Mouse (Mus musculus) stomach, embryonic 16.5 days (tissue): ENCODE results near the gene Ddx47. TPM values are rescaled to one million over a fixed set of nuclear protein-coding genes. Genes with fewer than 3 reads are reported as not detected.

Source experiments
- ATAC-seq: fragments of 200-750 bp; cut with Nextera tagmentation; 2 replicates; pipeline ENCODE4 v1.8.0; 2017; ENCODE audit warnings: moderate number of reproducible peaks, moderate TSS enrichment; ENCODE audit not compliant: insufficient read depth, low FRiP score
- H3K27ac ChIP-seq: fragments of 300-500 bp; sonication (generic); 2 replicates; pipeline ENCODE4 v1.5.1; 2014; ENCODE audit warnings: low read length
- H3K27me3 ChIP-seq: fragments of 300-500 bp; sonication (generic); 2 replicates; pipeline ENCODE4 v1.6.1; 2014; ENCODE audit warnings: low read length, control low read depth, mixed read lengths; ENCODE audit not compliant: control insufficient read depth, insufficient read depth
- H3K36me3 ChIP-seq: fragments of 300-500 bp; sonication (generic); 2 replicates; pipeline ENCODE4 v1.6.1; 2014; ENCODE audit warnings: low read length; ENCODE audit not compliant: control insufficient read depth, insufficient read depth
- H3K4me1 ChIP-seq: fragments of 300-500 bp; sonication (generic); 2 replicates; pipeline ENCODE4 v1.6.1; 2014; ENCODE audit warnings: low read length, control low read depth, mixed read lengths; ENCODE audit not compliant: control insufficient read depth, insufficient read depth
- H3K4me2 ChIP-seq: fragments of 300-500 bp; sonication (generic); 2 replicates; pipeline ENCODE4 v1.6.1; 2014; ENCODE audit warnings: low read depth, low read length, mixed read lengths
- H3K4me3 ChIP-seq: fragments of 300-500 bp; sonication (generic); replicated peaks from 2 replicates; pipeline ENCODE4 v1.5.1; 2014; ENCODE audit warnings: mild to moderate bottlenecking, low read length
- H3K9ac ChIP-seq: fragments of 300-500 bp; sonication (generic); 2 replicates; pipeline ENCODE4 v1.6.1; 2014; ENCODE audit warnings: low read length
- H3K9me3 ChIP-seq: fragments of 300-500 bp; sonication (generic); replicated peaks from 2 replicates; pipeline ENCODE4 v1.6.1; 2016; ENCODE audit warnings: low read length, control low read depth; ENCODE audit not compliant: control insufficient read depth
- WGBS: fragments of 180-500 bp; shearing (Covaris S2); extraction: QIAGEN DNeasy Blood & Tissue Kit; methylation state at CpG from one replicate; pipeline ENCODE4 v1.1.7; 2014; 5-methylcytosine and 5-hydroxymethylcytosine counted together
- polyA plus RNA-seq: library from polyadenylated mRNA; unstranded; fragments of >200 nt; fragmentation: Nextera tagmentation; extraction: Ambion mirVana; gene quantifications from 2 replicates; pipeline ENCODE4 v1.2.1, GENCODE M21; 2015

The Ddx47 gene
- 104 and 105 TPM in 2 replicates for polyA plus RNA-seq

DNA sequence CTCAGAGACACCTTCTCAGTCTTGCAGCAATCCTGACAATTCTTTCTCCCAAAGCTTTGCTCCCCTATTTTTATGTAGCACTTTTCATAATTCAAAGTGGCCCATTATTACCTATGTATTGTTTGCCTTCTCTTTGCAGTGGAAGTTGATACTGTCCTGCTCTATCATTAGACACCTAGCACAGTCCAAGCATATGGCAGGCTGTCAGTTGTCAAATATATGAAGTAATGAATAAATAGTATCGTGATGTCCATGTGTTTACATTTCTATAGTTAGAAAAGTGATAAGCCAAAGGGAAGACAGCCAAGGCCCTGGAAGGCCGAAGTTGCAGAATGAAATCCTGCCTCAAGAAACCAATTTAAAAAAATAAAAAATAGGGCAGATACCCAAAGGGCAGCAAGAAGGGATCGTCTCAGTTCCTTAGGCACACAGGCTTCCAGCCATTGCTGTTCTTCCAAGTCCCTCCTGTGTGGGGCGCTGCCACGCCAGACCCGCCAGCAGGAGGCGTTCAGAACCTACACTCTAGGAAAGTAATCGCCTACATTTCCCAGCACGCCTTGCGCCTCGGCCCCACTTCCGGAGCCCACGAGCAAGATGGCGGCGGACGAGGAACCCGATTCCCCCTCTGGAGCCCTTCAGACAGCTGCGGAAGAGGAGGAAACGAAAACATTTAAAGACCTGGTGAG is at the start of gene Ddx47:
Gene Ddx47, plus strand, starts transcription at position 565 of the 686 bp plus-strand sequence.
- Histone ChIP-seq H3K4me1 (peaks cover 6% of the 10 kb centered on the region), H3K27ac (peak within 1 kb of the TSS; percentile 4; the same call in 1 of the 2 replicates), H3K9me3 (no peaks in the 10 kb centered on the region), H3K36me3 (peaks cover 19% of the 10 kb centered on the region), H3K4me3 (peak within 1 kb of the TSS; percentile 93), H3K4me2 (peak within 1 kb of the TSS; percentile 85), H3K27me3 (no peaks in the 10 kb centered on the region), H3K9ac (peak within 1 kb of the TSS; percentile 89)
- WGBS, result 2% methylated on average over 19 of the region's 19 CpGs
- peak; percentile 93 for ATAC-seq

DNA sequence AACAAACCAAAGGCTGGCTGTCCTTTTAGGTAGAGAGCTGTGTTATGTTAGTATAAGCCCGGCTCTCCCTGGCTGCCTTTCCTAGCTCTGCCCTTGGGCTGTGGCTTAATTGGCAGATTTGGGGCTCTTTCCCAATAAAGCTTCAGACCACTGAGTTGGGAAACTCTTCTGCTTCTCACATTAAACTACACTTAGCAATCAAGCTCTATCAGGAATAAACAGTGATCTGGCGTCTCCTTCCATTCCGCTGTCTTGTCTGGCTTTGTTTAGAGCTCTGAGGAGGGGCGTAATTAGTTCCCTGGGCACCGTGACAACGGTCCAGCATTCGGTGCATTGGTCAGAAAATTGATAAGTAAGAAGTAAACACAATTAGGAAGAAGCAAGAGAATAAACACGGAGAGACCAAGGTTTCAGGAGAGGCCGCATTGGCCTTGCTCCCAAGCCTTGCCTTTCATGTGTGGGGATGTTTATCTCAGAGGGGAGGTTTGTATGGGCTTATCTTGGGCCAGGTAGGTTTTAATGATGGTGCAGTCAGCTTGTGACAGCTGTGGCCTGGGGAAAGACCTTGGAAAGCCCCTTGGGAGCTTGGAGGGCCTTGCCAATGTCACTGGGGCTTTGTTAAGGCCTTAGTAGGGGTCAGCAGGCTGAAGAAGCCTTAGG is 49.4 kb upstream of the Ddx47 start:
- no peak for ATAC-seq
- Histone ChIP-seq H3K4me3 (no peak overlapping the region), H3K27me3 (no peaks in the 10 kb centered on the region), H3K4me1 (no peaks in the 10 kb centered on the region), H3K9ac (no peak overlapping the region), H3K36me3 (no peaks in the 10 kb centered on the region), H3K27ac (no peak overlapping the region), H3K9me3 (no peaks in the 10 kb centered on the region), H3K4me2 (no peak overlapping the region)
- WGBS, result 35% methylated on average over 9 of the region's 9 CpGs

DNA sequence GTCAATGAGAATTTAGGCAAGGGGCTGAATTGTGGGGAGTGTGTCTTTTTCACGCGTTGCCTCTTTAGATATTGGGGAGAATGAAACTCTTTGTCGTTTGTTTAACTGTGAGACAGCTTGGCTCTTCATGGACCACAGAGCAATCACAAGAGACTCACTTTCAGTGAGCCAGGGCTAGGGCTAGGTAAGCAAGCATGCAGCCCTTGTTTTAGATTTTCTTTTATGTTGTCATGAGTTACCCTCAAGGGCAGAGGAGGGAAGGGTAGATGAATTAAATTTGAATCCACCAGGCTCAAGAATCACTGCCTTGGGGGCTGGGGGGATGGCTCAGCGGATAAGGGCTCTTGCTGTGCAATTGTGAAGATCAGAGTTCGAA is 48.9 kb upstream of the Ddx47 start:
- ATAC-seq, result no peak
- Histone ChIP-seq H3K4me1 (no peaks in the 10 kb centered on the region), H3K27me3 (no peaks in the 10 kb centered on the region), H3K4me3 (no peak overlapping the region), H3K9ac (no peak overlapping the region), H3K36me3 (no peaks in the 10 kb centered on the region), H3K27ac (no peak overlapping the region), H3K9me3 (no peaks in the 10 kb centered on the region), H3K4me2 (no peak overlapping the region)
- WGBS, result 64% methylated on average over 5 of the region's 5 CpGs

DNA sequence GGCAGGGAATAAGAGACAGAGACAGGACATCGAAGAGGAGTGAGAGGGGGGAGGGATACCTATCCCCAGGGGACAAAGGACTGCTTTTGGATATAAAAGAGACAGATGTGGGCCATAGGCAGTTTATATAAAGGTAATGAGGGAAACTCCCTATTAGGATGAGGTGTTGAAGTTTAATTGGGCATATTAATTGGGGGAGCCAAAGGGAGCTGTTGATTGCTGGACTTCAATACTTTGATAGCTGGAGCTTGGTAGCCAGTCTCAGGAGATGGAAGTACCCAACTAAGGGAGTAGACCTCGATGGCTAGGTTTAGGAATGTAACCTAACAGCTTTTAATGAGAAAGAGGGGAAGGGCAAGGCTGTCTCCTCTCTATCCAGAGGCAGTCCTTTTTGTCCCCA is 47.5 kb upstream of the Ddx47 start:
- WGBS, result 79% methylated on average over 2 of the region's 2 CpGs
- H3K9me3 ChIP-seq, result no peaks in the 10 kb centered on the region
- ATAC-seq, result no peak

DNA sequence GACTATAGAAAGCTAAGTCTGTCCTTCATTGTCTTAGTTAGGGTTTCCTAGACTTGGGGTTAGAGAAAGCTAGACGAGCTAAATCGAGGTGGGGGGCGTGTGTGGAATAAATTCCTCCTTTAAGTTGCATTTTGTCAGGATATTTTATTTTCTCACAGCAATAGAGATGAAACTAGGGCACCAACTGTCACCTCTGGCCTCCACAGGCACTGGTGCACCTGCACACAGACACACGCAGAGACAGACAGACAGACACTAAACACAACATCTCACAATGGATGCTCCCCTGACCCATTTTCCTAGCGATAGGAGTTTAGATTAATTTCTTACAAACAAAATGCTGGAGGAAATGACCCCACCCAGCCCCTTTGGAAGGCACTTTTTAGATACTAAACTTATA is 44.7 kb upstream of the Ddx47 start:
- Histone ChIP-seq H3K9me3 (no peaks in the 10 kb centered on the region), H3K27ac (no peak overlapping the region), H3K27me3 (no peaks in the 10 kb centered on the region), H3K4me2 (no peak overlapping the region), H3K36me3 (no peaks in the 10 kb centered on the region), H3K9ac (no peak overlapping the region), H3K4me1 (no peaks in the 10 kb centered on the region), H3K4me3 (no peak overlapping the region)
- no peak for ATAC-seq
- WGBS, result 77% methylated on average over 5 of the region's 5 CpGs

More for the DNA sequence above, 47.5 kb upstream of the Ddx47 start:
- Histone ChIP-seq H3K27me3 (no peaks in the 10 kb centered on the region), H3K36me3 (no peaks in the 10 kb centered on the region), H3K9ac (no peak overlapping the region), H3K27ac (no peak overlapping the region), H3K4me3 (no peak overlapping the region), H3K4me1 (no peaks in the 10 kb centered on the region), H3K4me2 (no peak overlapping the region)

DNA sequence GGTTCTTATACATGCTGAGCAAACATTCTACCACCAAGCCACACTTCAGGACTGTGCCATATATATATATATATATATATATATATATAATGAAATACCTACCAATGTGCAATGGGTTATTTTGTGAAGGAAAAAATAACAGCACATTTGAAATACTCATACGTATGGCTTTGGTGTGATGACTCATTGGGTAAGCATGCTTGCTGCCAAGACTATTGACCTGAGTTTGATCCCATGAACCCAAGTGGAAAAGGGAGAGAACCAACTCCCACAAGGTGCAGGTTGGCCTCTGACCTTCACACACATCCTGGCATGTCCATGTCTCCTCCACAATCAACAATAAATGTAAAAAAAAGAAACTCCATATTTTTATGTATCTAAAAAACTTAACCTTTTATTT is 43.1 kb upstream of the Ddx47 start:
- no peak for ATAC-seq
- Histone ChIP-seq H3K36me3 (no peaks in the 10 kb centered on the region), H3K9me3 (no peaks in the 10 kb centered on the region), H3K9ac (no peak overlapping the region), H3K27ac (no peak overlapping the region), H3K27me3 (no peaks in the 10 kb centered on the region), H3K4me2 (no peak overlapping the region), H3K4me1 (no peaks in the 10 kb centered on the region), H3K4me3 (no peak overlapping the region)
- 45% methylated on average over 1 of the region's 1 CpGs for WGBS

DNA sequence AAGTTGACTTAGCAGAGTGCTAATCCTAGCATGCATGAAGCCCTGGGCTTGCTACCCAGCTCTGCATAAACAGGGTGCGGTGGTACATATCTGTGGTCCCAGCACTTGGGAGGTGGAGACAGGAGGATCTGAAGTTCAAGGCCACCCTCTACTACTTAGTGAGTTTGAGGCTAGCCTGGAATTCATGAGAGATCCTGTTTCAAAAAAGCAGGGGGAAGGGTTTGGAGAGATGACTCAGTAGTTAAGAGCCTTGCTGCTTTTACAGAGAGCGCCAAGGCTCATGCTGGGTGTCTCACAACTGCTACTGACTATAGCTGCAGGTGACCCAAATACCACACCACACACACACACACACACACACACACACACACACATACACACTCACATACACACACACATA is 41.9 kb upstream of the Ddx47 start:
- H3K4me2 ChIP-seq, result no peak overlapping the region
- H3K27ac ChIP-seq, result no peak overlapping the region
- H3K36me3 ChIP-seq, result no peaks in the 10 kb centered on the region
- no peaks in the 10 kb centered on the region for H3K27me3 ChIP-seq
- no peaks in the 10 kb centered on the region for H3K9me3 ChIP-seq
- H3K9ac ChIP-seq, result no peak overlapping the region
- H3K4me1 ChIP-seq, result no peaks in the 10 kb centered on the region
- no peak overlapping the region for H3K4me3 ChIP-seq
- ATAC-seq, result no peak
- WGBS, result 78% methylated on average over 2 of the region's 2 CpGs

DNA sequence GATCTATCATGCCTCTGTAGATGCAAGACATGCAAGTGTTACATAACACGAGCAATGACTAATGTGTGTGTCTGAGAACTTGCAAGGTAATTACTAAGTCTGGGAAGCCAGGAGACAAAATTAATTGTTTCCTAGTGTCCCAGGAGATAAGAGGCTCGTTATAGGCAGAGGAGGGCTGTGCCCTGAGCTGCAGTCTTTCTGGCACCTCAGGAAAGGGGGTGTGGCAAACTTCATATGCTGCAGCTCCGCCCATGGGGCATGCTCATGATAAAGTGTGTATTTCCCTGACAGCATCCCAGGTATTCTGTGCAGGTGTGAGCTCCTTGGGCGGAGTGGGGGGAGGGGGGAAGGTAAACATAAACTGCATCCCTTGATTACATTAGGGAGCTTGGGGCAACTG is 39.3 kb upstream of the Ddx47 start:
- Histone ChIP-seq H3K27ac (no peak overlapping the region), H3K9me3 (no peaks in the 10 kb centered on the region), H3K4me1 (no peaks in the 10 kb centered on the region), H3K9ac (no peak overlapping the region), H3K27me3 (no peaks in the 10 kb centered on the region), H3K4me3 (no peak overlapping the region), H3K36me3 (no peaks in the 10 kb centered on the region), H3K4me2 (no peak overlapping the region)
- WGBS, result 27% methylated on average over 4 of the region's 4 CpGs
- peak; percentile 77; the same call in 1 of the 2 replicates for ATAC-seq

DNA sequence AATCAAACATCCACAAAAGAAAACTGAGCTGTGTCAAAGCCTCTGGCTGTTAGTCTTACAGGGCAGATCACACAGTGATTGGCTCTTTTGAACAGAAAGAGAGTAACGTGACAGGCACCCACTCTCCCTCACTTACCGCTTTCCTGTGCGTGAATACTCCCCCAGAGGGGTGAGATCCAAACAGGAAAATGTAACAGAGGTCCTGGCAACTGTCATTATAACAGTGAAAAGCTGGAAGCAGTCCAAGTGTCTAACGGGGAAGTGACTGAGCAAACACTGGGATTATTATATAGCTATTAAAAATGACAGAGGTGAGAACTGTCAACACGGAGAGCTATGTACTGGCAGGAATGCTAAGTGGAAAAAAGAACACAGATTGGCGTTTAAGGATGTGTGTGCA is 34.8 kb upstream of the Ddx47 start:
- Histone ChIP-seq H3K9me3 (no peaks in the 10 kb centered on the region), H3K27me3 (no peaks in the 10 kb centered on the region), H3K4me1 (no peaks in the 10 kb centered on the region), H3K36me3 (no peaks in the 10 kb centered on the region), H3K4me2 (no peak overlapping the region), H3K27ac (no peak overlapping the region), H3K4me3 (no peak overlapping the region), H3K9ac (no peak overlapping the region)
- no peak for ATAC-seq
- WGBS, result 21% methylated on average over 6 of the region's 6 CpGs
